ENCODE assay signal across 8 mouse cellular contexts in the genomic region with DNA sequence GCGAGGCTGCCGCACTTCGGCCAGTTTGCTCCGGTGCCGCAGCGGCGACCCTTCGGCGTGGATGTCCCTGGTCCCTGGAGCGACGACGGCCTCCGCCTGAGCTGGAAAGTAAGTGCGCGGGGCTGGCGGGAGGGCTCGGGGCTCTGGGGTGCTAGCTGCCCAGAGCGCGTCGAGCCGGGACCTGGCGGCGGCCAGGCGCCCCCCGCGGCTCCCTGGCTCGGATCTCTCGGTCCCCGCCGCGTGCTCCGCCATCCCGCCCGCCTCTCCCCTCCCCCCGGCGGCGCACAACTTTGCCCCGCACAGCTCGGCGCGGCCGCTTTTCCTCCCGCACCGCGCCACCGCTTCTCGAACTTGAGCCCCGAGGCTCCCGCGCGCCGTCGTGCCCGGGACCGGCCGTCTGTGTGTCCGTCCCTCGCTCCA. TPM values are rescaled to one million over a fixed set of nuclear protein-coding genes. Genes with fewer than 3 reads are reported as not detected.
DNase-seq lines count a peak whose midpoint lies in the region; ATAC-seq and TF ChIP-seq lines count a peak whose summit lies in the region.

No protein-coding gene starts in this region.

- H3K9me3 ChIP-seq in forebrain, embryonic 10.5 days: no peaks in the 10 kb centered on the region
- H3K9me3 ChIP-seq in limb, embryonic 11.5 days (ENCODE audit: control insufficient read depth, low read length): no peaks in the 10 kb centered on the region
- no peaks in the 10 kb centered on the region for H3K9me3 ChIP-seq in neural tube, embryonic 12.5 days

- no peak for TF ChIP-seq CTCF in thymus, adult 2 months (IDR thresholded peaks at IDR 0.05; ENCODE audit: borderline replicate concordance, control insufficient read depth, extremely low read depth, insufficient read depth, low read length, poor library complexity)

- peak; percentile 50 for ATAC-seq in limb, embryonic 11.5 days (ENCODE audit: insufficient number of reproducible peaks, low FRiP score, low TSS enrichment, low read depth)
- peak; percentile 72 for ATAC-seq in neural tube, embryonic 12.5 days (ENCODE audit: low FRiP score, low read depth)

- TF ChIP-seq POLR2A in thymus, adult 2 months (IDR thresholded peaks at IDR 0.05; ENCODE audit: control insufficient read depth, extremely low read depth, insufficient read depth, low read length, poor library complexity): no peak

- no peak overlapping the region for H3K27ac ChIP-seq in thymus, adult 2 months (ENCODE audit: control insufficient read depth, insufficient read depth, low read length)
- H3K27ac ChIP-seq in forebrain, embryonic 10.5 days: peak overlapping the region; percentile 97
- peak overlapping the region; percentile 56 for H3K27ac ChIP-seq in limb, embryonic 11.5 days (replicated peaks; ENCODE audit: low read depth, low read length)
- peak overlapping the region; percentile 81 for H3K27ac ChIP-seq in neural tube, embryonic 12.5 days

- H3K9ac ChIP-seq in limb, embryonic 11.5 days (ENCODE audit: low read length): peak overlapping the region; percentile 78
- H3K9ac ChIP-seq in neural tube, embryonic 12.5 days: peak overlapping the region; percentile 83

- peak overlapping the region; percentile 88 for H3K4me2 ChIP-seq in limb, embryonic 11.5 days (ENCODE audit: low read depth, severe bottlenecking)
- H3K4me2 ChIP-seq in neural tube, embryonic 12.5 days (replicated peaks): peak overlapping the region; percentile 77

- WGBS in thymus, adult 2 months: 1% methylated on average over 45 of the region's 58 CpGs
- WGBS in forebrain, embryonic 10.5 days: under 1% methylated on average over 57 of the region's 58 CpGs
- WGBS in limb, embryonic 11.5 days: under 1% methylated on average over 43 of the region's 58 CpGs
- under 1% methylated on average over 49 of the region's 58 CpGs for WGBS in neural tube, embryonic 12.5 days

- H3K36me3 ChIP-seq in thymus, adult 2 months (ENCODE audit: control insufficient read depth, insufficient read depth, low read length): no peaks in the 10 kb centered on the region
- H3K36me3 ChIP-seq in forebrain, embryonic 10.5 days (replicated peaks): 0 out of 2 replicates have a peak, but pooled peaks cover 4% of the 10 kb centered on the region
- H3K36me3 ChIP-seq in limb, embryonic 11.5 days (ENCODE audit: control insufficient read depth, insufficient read depth, low read length): no peaks in the 10 kb centered on the region
- no peaks in the 10 kb centered on the region for H3K36me3 ChIP-seq in neural tube, embryonic 12.5 days

- intact Hi-C loops in gastrocnemius, postnatal 14 days (cut with DNase I; ENCODE audit: low total_unique reads): no loop called here

- H3K4me1 ChIP-seq in thymus, adult 2 months (replicated peaks; ENCODE audit: control insufficient read depth, insufficient read depth, low read length): peaks cover 10% of the 10 kb centered on the region; the same call in 1 of the 2 replicates
- peaks cover 28% of the 10 kb centered on the region for H3K4me1 ChIP-seq in forebrain, embryonic 10.5 days
- H3K4me1 ChIP-seq in limb, embryonic 11.5 days (ENCODE audit: control insufficient read depth, insufficient read depth, low read length): peaks cover 6% of the 10 kb centered on the region
- peaks cover 8% of the 10 kb centered on the region; the same call in 1 of the 2 replicates for H3K4me1 ChIP-seq in neural tube, embryonic 12.5 days

- H3K4me3 ChIP-seq in thymus, adult 2 months (ENCODE audit: control insufficient read depth, insufficient read depth, low read length): peak overlapping the region; percentile 94
- peak overlapping the region; percentile 92 for H3K4me3 ChIP-seq in forebrain, embryonic 10.5 days
- peak overlapping the region; percentile 89 for H3K4me3 ChIP-seq in limb, embryonic 11.5 days (ENCODE audit: low read depth, low read length)
- peak overlapping the region; percentile 86 for H3K4me3 ChIP-seq in neural tube, embryonic 12.5 days

- DNase-seq in gastrocnemius, postnatal 14 days: peak; percentile 42
- DNase-seq in gastrocnemius, adult 8-10 months (ENCODE audit: low spot score in 2 of 2): no peak
- DNase-seq in thymus, adult 2 months: peak; percentile 33
- no peak for DNase-seq in thymus, postnatal 25 days
- no peak for DNase-seq in forebrain, embryonic 10.5 days (ENCODE audit: extremely low spot score, low spot score)
- DNase-seq in limb, embryonic 11.5 days (ENCODE audit: low spot score): no peak
- no peak for DNase-seq in left cerebral cortex, adult 9 months (ENCODE audit: low spot score in 2 of 2)

- H3K27me3 ChIP-seq in thymus, adult 2 months (ENCODE audit: control insufficient read depth, insufficient read depth, low read length): no peaks in the 10 kb centered on the region
- no peaks in the 10 kb centered on the region for H3K27me3 ChIP-seq in forebrain, embryonic 10.5 days (ENCODE audit: poor library complexity, severe bottlenecking)
- no peaks in the 10 kb centered on the region for H3K27me3 ChIP-seq in limb, embryonic 11.5 days (ENCODE audit: control insufficient read depth, insufficient read depth, low read length)
- H3K27me3 ChIP-seq in neural tube, embryonic 12.5 days (replicated peaks): no peaks in the 10 kb centered on the region

RNA-seq across cellular contexts. Expression of gene Pkp4, which starts 0.4 kb away (rescaled TPM):
- total RNA-seq in gastrocnemius, postnatal 14 days (2021): 10 to 100 TPM; 20.0 to 34.2 TPM
- 10 to 100 TPM; 13.4 to 30.6 (median 19.3) TPM for total RNA-seq in gastrocnemius, adult 8-10 months (2022)
- polyA plus RNA-seq in thymus, adult 2 months (2012; rRNA removed): 40.1 and 40.8 TPM in 2 replicates
- 20.2 and 20.8 TPM in 2 replicates for polyA plus RNA-seq in forebrain, embryonic 10.5 days (2016; fragmentation: Nextera tagmentation; extraction: Ambion mirVana)
- polyA plus RNA-seq in limb, embryonic 11.5 days (2014; fragmentation: Nextera tagmentation; extraction: Ambion mirVana): 18.0 and 18.8 TPM in 2 replicates
- polyA plus RNA-seq in neural tube, embryonic 12.5 days (2016; fragmentation: Nextera tagmentation; extraction: Ambion mirVana): 12.2 and 13.4 TPM in 2 replicates

RNA-seq across cellular contexts. Expression of gene Ccdc148, which starts 0.5 kb away (rescaled TPM):
- under 1 TPM; 0.08 to 0.20 TPM for total RNA-seq in gastrocnemius, postnatal 14 days (2021)
- total RNA-seq in gastrocnemius, adult 8-10 months (2022): not detected
- polyA plus RNA-seq in thymus, adult 2 months (2012; rRNA removed): 0.34 and 0.36 TPM in 2 replicates
- 1.3 TPM in 2 replicates for polyA plus RNA-seq in forebrain, embryonic 10.5 days (2016; fragmentation: Nextera tagmentation; extraction: Ambion mirVana)
- 0.28 and 0.43 TPM in 2 replicates for polyA plus RNA-seq in limb, embryonic 11.5 days (2014; fragmentation: Nextera tagmentation; extraction: Ambion mirVana)
- 1.4 and 1.7 TPM in 2 replicates for polyA plus RNA-seq in neural tube, embryonic 12.5 days (2016; fragmentation: Nextera tagmentation; extraction: Ambion mirVana)

Comparison
In these comparisons a context has a peak if more than half of its experiments do, and no peak if none do; other contexts are left out.
1. DNase-seq: peak in gastrocnemius, postnatal 14 days (single experiment) and thymus, adult 2 months (single experiment); none in gastrocnemius, adult 8-10 months (0 of 2), thymus, postnatal 25 days (single experiment), forebrain, embryonic 10.5 days (single experiment), limb, embryonic 11.5 days (single experiment) and left cerebral cortex, adult 9 months (0 of 2).
2. Peak in every context shown above with its lines, with median percentiles within 50 percentile points of each other: H3K4me3 ChIP-seq.